Mouse (Mus musculus): ENCODE results near the gene Rab6a. TPM values are rescaled to one million over a fixed set of nuclear protein-coding genes. Genes with fewer than 3 reads are reported as not detected.

The Rab6a gene
- polyA plus RNA-seq, 1 experiment from 2014 or later = 76.5 TPM

GRCm38 (mm10) chr7:100649826-100650225, 42.6 kb downstream of the Rab6a start:
- H3K4me1 ChIP-seq (ENCODE audit: control insufficient read depth, insufficient read depth, low read length) = 0 out of 2 replicates have a peak, but pooled peaks cover 2% of the 10 kb centered on the region
- no peaks in the 10 kb centered on the region for H3K36me3 ChIP-seq (ENCODE audit: control insufficient read depth, insufficient read depth)
- no peaks in the 10 kb centered on the region for H3K9me3 ChIP-seq (replicated peaks; ENCODE audit: control insufficient read depth, low read length)
- no peak overlapping the region for H3K4me3 ChIP-seq (ENCODE audit: low read length)
- ATAC-seq (replicated peaks; ENCODE audit: extremely low read depth, insufficient read depth, low FRiP score) = no peak
- no peak overlapping the region for H3K9ac ChIP-seq (ENCODE audit: low read length)
- WGBS = 82% methylated on average over 8 of the region's 8 CpGs
- no peak overlapping the region for H3K27ac ChIP-seq (ENCODE audit: low read length)
- no peak overlapping the region for H3K4me2 ChIP-seq (ENCODE audit: low read depth, low read length)
- no peaks in the 10 kb centered on the region for H3K27me3 ChIP-seq (ENCODE audit: control insufficient read depth, insufficient read depth, low read length)

GRCm38 (mm10) chr7:100650421-100650820, 43.2 kb downstream of the Rab6a start:
- Histone ChIP-seq H3K4me1 (ENCODE audit: control insufficient read depth, insufficient read depth, low read length) (0 out of 2 replicates have a peak, but pooled peaks cover 2% of the 10 kb centered on the region), H3K4me3 (ENCODE audit: low read length) (no peak overlapping the region), H3K9ac (ENCODE audit: low read length) (no peak overlapping the region), H3K27me3 (ENCODE audit: control insufficient read depth, insufficient read depth, low read length) (no peaks in the 10 kb centered on the region), H3K36me3 (ENCODE audit: control insufficient read depth, insufficient read depth) (no peaks in the 10 kb centered on the region), H3K9me3 (replicated peaks; ENCODE audit: control insufficient read depth, low read length) (no peaks in the 10 kb centered on the region), H3K4me2 (ENCODE audit: low read depth, low read length) (no peak overlapping the region), H3K27ac (ENCODE audit: low read length) (no peak overlapping the region)
- ATAC-seq (replicated peaks; ENCODE audit: extremely low read depth, insufficient read depth, low FRiP score) = no peak
- 73% methylated on average over 6 of the region's 6 CpGs for WGBS

DNA sequence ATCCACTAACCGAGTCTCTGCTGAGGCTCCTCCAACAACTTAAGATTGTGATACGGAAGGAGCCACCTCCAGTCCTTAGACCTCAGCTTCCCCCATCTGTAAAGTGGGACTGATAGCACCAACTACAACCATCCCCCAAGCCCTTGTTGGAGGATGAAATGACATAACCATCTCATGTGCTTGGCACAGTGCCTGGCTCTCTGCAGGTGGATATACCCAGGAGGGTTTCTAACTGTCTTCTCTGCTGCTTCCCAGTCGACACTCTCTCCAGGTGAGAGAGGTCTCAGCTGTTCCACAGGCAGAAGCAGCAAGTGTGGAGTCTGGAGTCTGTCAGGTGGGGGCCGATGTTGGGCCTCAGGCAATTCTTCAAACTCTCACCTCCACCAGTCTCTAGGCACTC, 43.8 kb downstream of the Rab6a start:
- no peaks in the 10 kb centered on the region for H3K9me3 ChIP-seq (replicated peaks; ENCODE audit: control insufficient read depth, low read length)
- 0 out of 2 replicates have a peak, but pooled peaks cover 2% of the 10 kb centered on the region for H3K4me1 ChIP-seq (ENCODE audit: control insufficient read depth, insufficient read depth, low read length)
- WGBS = 52% methylated on average over 4 of the region's 4 CpGs
- ATAC-seq (replicated peaks; ENCODE audit: extremely low read depth, insufficient read depth, low FRiP score) = no peak
- no peak overlapping the region for H3K4me2 ChIP-seq (ENCODE audit: low read depth, low read length)
- H3K27ac ChIP-seq (ENCODE audit: low read length) = no peak overlapping the region
- H3K27me3 ChIP-seq (ENCODE audit: control insufficient read depth, insufficient read depth, low read length) = no peaks in the 10 kb centered on the region
- no peak overlapping the region for H3K9ac ChIP-seq (ENCODE audit: low read length)
- no peak overlapping the region for H3K4me3 ChIP-seq (ENCODE audit: low read length)
- no peaks in the 10 kb centered on the region for H3K36me3 ChIP-seq (ENCODE audit: control insufficient read depth, insufficient read depth)

DNA sequence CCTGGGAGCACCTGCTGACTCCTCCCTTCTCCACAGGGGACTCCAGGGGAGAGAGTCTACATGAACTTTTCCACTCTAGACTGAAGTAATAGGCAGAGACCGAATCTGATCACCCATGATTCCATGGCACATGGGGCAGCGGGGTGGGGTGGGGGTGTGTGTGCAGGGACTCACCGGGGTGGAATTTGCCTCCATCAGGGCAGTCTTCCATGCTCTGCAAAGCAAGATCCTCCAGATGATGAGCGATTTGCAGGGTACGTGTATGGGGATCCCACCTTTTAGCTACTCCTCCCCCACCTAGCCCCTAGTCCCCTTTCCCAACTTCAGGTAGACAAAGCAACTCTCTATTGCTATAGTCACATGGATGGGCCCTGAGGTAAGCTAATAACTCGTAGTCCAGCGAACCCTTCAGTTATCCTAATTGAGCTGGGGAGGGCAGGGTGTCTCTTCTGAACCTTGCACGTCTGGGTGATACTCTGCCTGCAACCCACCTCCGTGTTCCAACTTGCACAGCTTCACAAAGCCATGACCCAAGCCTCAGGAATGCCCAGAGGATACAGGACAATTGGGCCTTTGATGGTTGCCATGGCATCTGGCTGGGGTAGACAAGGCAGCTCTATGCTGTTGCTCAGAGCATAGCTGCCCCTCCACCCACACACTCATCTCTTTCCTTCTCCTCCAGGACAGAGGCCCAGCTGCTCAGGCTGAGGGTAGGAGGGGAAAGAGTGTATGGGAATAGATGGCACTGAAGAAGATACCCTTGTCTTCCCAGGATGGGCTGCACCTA, 46.5 kb downstream of the Rab6a start:
- no peak overlapping the region for H3K9ac ChIP-seq (ENCODE audit: low read length)
- H3K9me3 ChIP-seq (replicated peaks; ENCODE audit: control insufficient read depth, low read length) = no peaks in the 10 kb centered on the region
- no peaks in the 10 kb centered on the region for H3K27me3 ChIP-seq (ENCODE audit: control insufficient read depth, insufficient read depth, low read length)
- H3K4me1 ChIP-seq (ENCODE audit: control insufficient read depth, insufficient read depth, low read length) = 0 out of 2 replicates have a peak, but pooled peaks cover 2% of the 10 kb centered on the region
- H3K4me2 ChIP-seq (ENCODE audit: low read depth, low read length) = no peak overlapping the region
- no peak for ATAC-seq (replicated peaks; ENCODE audit: extremely low read depth, insufficient read depth, low FRiP score)
- H3K27ac ChIP-seq (ENCODE audit: low read length) = no peak overlapping the region
- H3K36me3 ChIP-seq (ENCODE audit: control insufficient read depth, insufficient read depth) = no peaks in the 10 kb centered on the region
- no peak overlapping the region for H3K4me3 ChIP-seq (ENCODE audit: low read length)
- WGBS = 79% methylated on average over 9 of the region's 9 CpGs

GRCm38 (mm10) chr7:100654441-100654840, 47.2 kb downstream of the Rab6a start:
- 0 out of 2 replicates have a peak, but pooled peaks cover 2% of the 10 kb centered on the region for H3K4me1 ChIP-seq (ENCODE audit: control insufficient read depth, insufficient read depth, low read length)
- no peak overlapping the region for H3K4me3 ChIP-seq (ENCODE audit: low read length)
- WGBS = 80% methylated on average over 8 of the region's 8 CpGs
- no peak overlapping the region for H3K4me2 ChIP-seq (ENCODE audit: low read depth, low read length)
- no peaks in the 10 kb centered on the region for H3K9me3 ChIP-seq (replicated peaks; ENCODE audit: control insufficient read depth, low read length)
- H3K9ac ChIP-seq (ENCODE audit: low read length) = no peak overlapping the region
- no peak overlapping the region for H3K27ac ChIP-seq (ENCODE audit: low read length)
- no peaks in the 10 kb centered on the region for H3K36me3 ChIP-seq (ENCODE audit: control insufficient read depth, insufficient read depth)
- H3K27me3 ChIP-seq (ENCODE audit: control insufficient read depth, insufficient read depth, low read length) = no peaks in the 10 kb centered on the region
- no peak for ATAC-seq (replicated peaks; ENCODE audit: extremely low read depth, insufficient read depth, low FRiP score)

DNA sequence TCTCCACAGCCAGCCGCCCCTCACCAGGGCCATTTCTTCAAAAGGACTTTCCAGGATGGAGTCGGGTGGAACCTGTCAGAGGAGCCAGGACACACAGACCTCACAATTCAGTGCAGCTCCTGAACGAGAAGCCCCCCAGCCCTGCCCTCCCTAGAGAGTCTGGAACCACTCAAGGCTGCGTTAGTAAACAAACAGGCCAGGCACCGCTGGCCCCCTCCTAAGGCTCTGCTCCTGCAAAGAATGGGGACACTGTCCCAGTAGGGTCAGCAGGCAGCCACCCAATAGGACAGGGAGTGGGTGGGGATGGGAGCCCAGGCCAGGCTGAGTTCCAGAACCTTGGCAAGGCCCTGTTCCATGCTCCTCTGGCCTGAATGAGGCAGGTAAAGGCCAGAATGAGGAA, 49.5 kb downstream of the Rab6a start:
- Histone ChIP-seq H3K36me3 (ENCODE audit: control insufficient read depth, insufficient read depth) (no peaks in the 10 kb centered on the region), H3K4me2 (ENCODE audit: low read depth, low read length) (no peak overlapping the region), H3K27me3 (ENCODE audit: control insufficient read depth, insufficient read depth, low read length) (no peaks in the 10 kb centered on the region), H3K4me3 (ENCODE audit: low read length) (no peak overlapping the region), H3K4me1 (ENCODE audit: control insufficient read depth, insufficient read depth, low read length) (no peaks in the 10 kb centered on the region), H3K9ac (ENCODE audit: low read length) (no peak overlapping the region), H3K27ac (ENCODE audit: low read length) (no peak overlapping the region), H3K9me3 (replicated peaks; ENCODE audit: control insufficient read depth, low read length) (no peaks in the 10 kb centered on the region)
- WGBS = 39% methylated on average over 5 of the region's 5 CpGs
- no peak for ATAC-seq (replicated peaks; ENCODE audit: extremely low read depth, insufficient read depth, low FRiP score)

- Histone ChIP-seq H3K4me3 (ENCODE audit: low read length) (no peak overlapping the region), H3K9ac (ENCODE audit: low read length) (no peak overlapping the region), H3K4me1 (ENCODE audit: control insufficient read depth, insufficient read depth, low read length) (peaks cover 3% of the 10 kb centered on the region; the same call in 1 of the 2 replicates), H3K36me3 (ENCODE audit: control insufficient read depth, insufficient read depth) (no peaks in the 10 kb centered on the region), H3K9me3 (replicated peaks; ENCODE audit: control insufficient read depth, low read length) (no peaks in the 10 kb centered on the region), H3K4me2 (ENCODE audit: low read depth, low read length) (peak overlapping the region; percentile 45; the same call in 1 of the 2 replicates), H3K27ac (ENCODE audit: low read length) (no peak overlapping the region), H3K27me3 (ENCODE audit: control insufficient read depth, insufficient read depth, low read length) (no peaks in the 10 kb centered on the region)
- WGBS = 33% methylated on average over 18 of the region's 18 CpGs
- no peak for ATAC-seq (replicated peaks; ENCODE audit: extremely low read depth, insufficient read depth, low FRiP score)
These were observed 50.9 kb downstream of the Rab6a start for GRCm38 (mm10) chr7:100658093-100658578.

GRCm38 (mm10) chr7:100661264-100661663, 54.1 kb downstream of the Rab6a start:
- peaks cover 13% of the 10 kb centered on the region; the same call in 1 of the 2 replicates for H3K4me1 ChIP-seq (ENCODE audit: control insufficient read depth, insufficient read depth, low read length)
- H3K9me3 ChIP-seq (replicated peaks; ENCODE audit: control insufficient read depth, low read length) = no peaks in the 10 kb centered on the region
- no peak overlapping the region for H3K27ac ChIP-seq (ENCODE audit: low read length)
- no peak overlapping the region for H3K4me2 ChIP-seq (ENCODE audit: low read depth, low read length)
- H3K4me3 ChIP-seq (ENCODE audit: low read length) = no peak overlapping the region
- no peak for ATAC-seq (replicated peaks; ENCODE audit: extremely low read depth, insufficient read depth, low FRiP score)
- no peaks in the 10 kb centered on the region for H3K27me3 ChIP-seq (ENCODE audit: control insufficient read depth, insufficient read depth, low read length)
- H3K9ac ChIP-seq (ENCODE audit: low read length) = no peak overlapping the region
- 82% methylated on average over 7 of the region's 7 CpGs for WGBS
- no peaks in the 10 kb centered on the region for H3K36me3 ChIP-seq (ENCODE audit: control insufficient read depth, insufficient read depth)

- ATAC-seq (replicated peaks; ENCODE audit: extremely low read depth, insufficient read depth, low FRiP score) = no peak
- Histone ChIP-seq H3K9ac (ENCODE audit: low read length) (peak within 1 kb of the TSS; percentile 5; the same call in 1 of the 2 replicates), H3K27ac (ENCODE audit: low read length) (no peak within 1 kb of the TSS), H3K4me2 (ENCODE audit: low read depth, low read length) (peak within 1 kb of the TSS; percentile 48), H3K4me3 (ENCODE audit: low read length) (no peak within 1 kb of the TSS), H3K27me3 (ENCODE audit: control insufficient read depth, insufficient read depth, low read length) (no peaks in the 10 kb centered on the region), H3K9me3 (replicated peaks; ENCODE audit: control insufficient read depth, low read length) (no peaks in the 10 kb centered on the region), H3K4me1 (ENCODE audit: control insufficient read depth, insufficient read depth, low read length) (peaks cover 13% of the 10 kb centered on the region; the same call in 1 of the 2 replicates), H3K36me3 (ENCODE audit: control insufficient read depth, insufficient read depth) (no peaks in the 10 kb centered on the region)
- 72% methylated on average over 8 of the region's 8 CpGs for WGBS
These were observed 55.0 kb downstream of the Rab6a start, which contains the start of gene Plekhb1 for GRCm38 (mm10) chr7:100662231-100662630. Gene Plekhb1 (minus strand): TSS chr7:100662414.

All from heart, embryonic 16.5 days (tissue).